Comparison of ENCODE assay signal across 8 mouse cellular contexts in genomic region chr7:126271712-126272683, GRCm38 (mm10). TPM values are rescaled to one million over a fixed set of nuclear protein-coding genes. Genes with fewer than 3 reads are reported as not detected.
DNase-seq lines count a peak whose midpoint lies in the region; TF ChIP-seq lines count a peak whose summit lies in the region.

Gene Sbk1 (plus strand): TSS chr7:126272619.

- intact Hi-C loops in left cerebral cortex, adult 2 months (cut with DNase I): no loop called here

- 2% methylated on average over 78 of the region's 85 CpGs for WGBS in macrophage (ENCODE audit: missing documents)

- H3K36me3 ChIP-seq in macrophage (ENCODE audit: inconsistent target): no peaks in the 10 kb centered on the region

- H3K79me2 ChIP-seq in macrophage (ENCODE audit: inconsistent target): no peaks in the 10 kb centered on the region

- peak within 1 kb of the TSS; percentile 96 for H3K27ac ChIP-seq in left cerebral cortex, adult 2 months
- H3K27ac ChIP-seq in macrophage: peak within 1 kb of the TSS; percentile 31; the same call in 1 of the 2 replicates

- no peak for TF ChIP-seq CTCF in left cerebral cortex, adult 2 months (IDR thresholded peaks at IDR 0.05)

- DNase-seq in adrenal gland, adult (ENCODE audit: inconsistent age in 2 of 2, low spot score in 1 of 2): peak; percentile 96 to 98
- peak; percentile 92 for DNase-seq in embryo, embryonic 10 days (ENCODE audit: low spot score)
- peak; percentile 90 for DNase-seq in gastrocnemius, postnatal 10 days
- peak; percentile 49 for DNase-seq in hindlimb bud, embryonic 11.5 days (ENCODE audit: extremely low spot score, low read depth, low spot score)
- peak; percentile 94 to 95 for DNase-seq in left cerebral cortex, adult 2 months (ENCODE audit: extremely low spot score in 1 of 2, low spot score in 2 of 2)
- peak; percentile 93 for DNase-seq in retina, postnatal 7 days (ENCODE audit: low read depth, low spot score)
- DNase-seq in urinary bladder, adult 18-20 months (ENCODE audit: low spot score in 2 of 2): peak; percentile 87 to 91

- H3K4me3 ChIP-seq in left cerebral cortex, adult 2 months: peak within 1 kb of the TSS; percentile 79
- H3K4me3 ChIP-seq in macrophage (ENCODE audit: inconsistent target): peak within 1 kb of the TSS; percentile 37

RNA-seq across cellular contexts. Expression of gene Sbk1, which starts in this region (rescaled TPM):
- total RNA-seq in gastrocnemius, postnatal 10 days (2021): 10 to 100 TPM; 35.2 to 38.0 TPM
- 10 to 100 TPM; 65.3 to 85.8 TPM for total RNA-seq in left cerebral cortex, adult 2 months (2021)
- total RNA-seq in macrophage (2018; cell fraction: chromatin; rRNA removed): 1 to 10 TPM in 6 of 26 experiments, under 1 TPM in 8, not detected in 12; 0.15 to 2.2 (median 0.70) TPM
- total RNA-seq in macrophage (2018; cell fraction: cytosol; rRNA removed): 1 to 10 TPM in 20 of 26 experiments, under 1 TPM in 6; 0.50 to 3.4 (median 1.3) TPM
- total RNA-seq in macrophage (2018; cell fraction: nucleus; rRNA removed): 1 to 10 TPM in 12 of 26 experiments, under 1 TPM in 14; 0.29 to 3.8 (median 0.92) TPM
- 1.9 to 3.7 TPM (median 2.3 TPM) in 3 replicates for polyA plus RNA-seq in macrophage (2018)

Comparison
In these comparisons a context has a peak if more than half of its experiments do, and no peak if none do; other contexts are left out.
1. Peak in every context shown above with its lines: DNase-seq, H3K4me3 ChIP-seq and H3K27ac ChIP-seq.